Mouse (Mus musculus): ENCODE results near the gene Vmn2r84.
"Not testable (repeated sequence)": the region's sequence is repeated elsewhere in the genome, so short reads cannot be mapped to it uniquely, and the experiment has no call there.

DNA sequence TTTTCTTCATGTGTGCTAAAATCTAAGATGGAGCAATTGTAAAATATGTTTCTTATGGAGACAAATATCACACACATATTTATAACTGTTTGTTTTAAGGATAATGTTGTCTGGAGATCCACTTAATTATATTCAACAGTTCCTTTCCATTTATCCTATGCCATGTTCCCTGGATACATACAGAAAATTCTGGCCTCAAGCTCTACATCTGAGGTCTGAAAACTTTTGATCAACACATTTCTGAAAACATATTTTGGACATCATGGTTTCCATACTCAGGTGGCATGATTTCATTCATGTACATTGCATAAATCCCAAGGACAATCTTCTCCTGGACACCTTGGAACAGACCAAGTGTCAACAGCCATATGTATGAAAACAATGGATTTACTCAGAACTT is 35.5 kb upstream of the Vmn2r84 start, which contains the start of gene Vmn2r85:
- not testable (repeated sequence) for TF ChIP-seq POLR2A (IDR thresholded peaks at IDR 0.05; ENCODE audit: borderline replicate concordance, low read depth, low read length); CTCF (IDR thresholded peaks at IDR 0.05; ENCODE audit: low read depth, low read length)
